In genomic region chr10:86043651-86044050, GRCm38 (mm10) we compare ENCODE assay signal across 27 mouse cellular contexts. TPM values are rescaled to one million over a fixed set of nuclear protein-coding genes. Genes with fewer than 3 reads are reported as not detected.
DNase-seq lines count a peak whose midpoint lies in the region; ATAC-seq and TF ChIP-seq lines count a peak whose summit lies in the region.
"Had no signal": no experiment of that assay in that cellular context is flagged by ENCODE, and none has a peak within 500 bp of the region (broad histone marks: within the 10 kb centered on the region; RNA-seq: fewer than 3 reads in every experiment).

No protein-coding gene starts in this region.

- H3K4me2 ChIP-seq in intestine, embryonic 14.5 days (ENCODE audit: low read length) = no peak overlapping the region
- no peak overlapping the region for H3K4me2 ChIP-seq in intestine, postnatal 0 days (replicated peaks; ENCODE audit: low read depth)
- H3K4me2 ChIP-seq: embryonic facial prominence, embryonic 13.5 days; forebrain, embryonic 12.5 days; forebrain, embryonic 15.5 days; heart, embryonic 11.5 days; hindbrain, embryonic 14.5 days; intestine, embryonic 15.5 days had no signal

- DNase-seq in cerebellum, postnatal 25 days = peak; percentile 46 to 62
- DNase-seq in cerebellum, adult 9-11 months = no peak
- DNase-seq in intestine, embryonic 14.5 days (ENCODE audit: low spot score) = peak; percentile 4
- peak; percentile 26 for DNase-seq in left cerebral cortex, postnatal 4 days
- DNase-seq in left cerebral cortex, postnatal 10 days (ENCODE audit: extremely low spot score in 1 of 2, low spot score in 2 of 2) = no peak
- DNase-seq: adrenal gland, adult 2 months; adrenal gland, postnatal 14 days; cerebellum, adult 9-10 months; embryo, embryonic 11 days; gastrocnemius, postnatal 10 days; gastrocnemius, postnatal 36 days; heart, postnatal 36 days had no signal

- no peak for TF ChIP-seq CTCF in intestine, postnatal 0 days (IDR thresholded peaks at IDR 0.05; ENCODE audit: low read depth)

- ATAC-seq in intestine, embryonic 14.5 days (replicated peaks; ENCODE audit: low FRiP score, low TSS enrichment, low read depth) = no peak
- ATAC-seq in intestine, postnatal 0 days = no peak
- ATAC-seq: CD4-positive, CD25-positive, alpha-beta regulatory T cell, adult 4 months; forebrain, embryonic 15.5 days; intestine, embryonic 15.5 days had no signal

- intact Hi-C loops in left cerebral cortex, postnatal 4 days (cut with DNase I) = no loop called here
- intact Hi-C loops in left cerebral cortex, postnatal 10 days (cut with DNase I) = no loop called here

- H3K4me1 ChIP-seq in intestine, embryonic 14.5 days (replicated peaks; ENCODE audit: control insufficient read depth, insufficient read depth, low read length) = no peaks in the 10 kb centered on the region
- H3K4me1 ChIP-seq in intestine, postnatal 0 days (replicated peaks; ENCODE audit: control insufficient read depth, insufficient read depth, low read length) = no peaks in the 10 kb centered on the region
- H3K4me1 ChIP-seq: embryonic facial prominence, embryonic 10.5 days; embryonic facial prominence, embryonic 13.5 days; forebrain, embryonic 15.5 days; intestine, embryonic 15.5 days had no signal

- no peaks in the 10 kb centered on the region for H3K27me3 ChIP-seq in intestine, embryonic 14.5 days (replicated peaks; ENCODE audit: control insufficient read depth, insufficient read depth, low read length)
- no peaks in the 10 kb centered on the region for H3K27me3 ChIP-seq in intestine, postnatal 0 days (replicated peaks; ENCODE audit: control insufficient read depth, insufficient read depth, low read length)
- H3K27me3 ChIP-seq: embryonic facial prominence, embryonic 13.5 days; forebrain, embryonic 12.5 days; forebrain, embryonic 15.5 days; intestine, embryonic 15.5 days had no signal

- no peak overlapping the region for H3K9ac ChIP-seq in intestine, embryonic 14.5 days (ENCODE audit: low read length)
- H3K9ac ChIP-seq in intestine, postnatal 0 days (ENCODE audit: low read depth, low read length) = no peak overlapping the region
- H3K9ac ChIP-seq: embryonic facial prominence, embryonic 13.5 days; forebrain, embryonic 12.5 days; forebrain, embryonic 15.5 days; hindbrain, embryonic 14.5 days; intestine, embryonic 15.5 days had no signal

- H3K27ac ChIP-seq in intestine, embryonic 14.5 days (ENCODE audit: low read depth) = no peak overlapping the region
- H3K27ac ChIP-seq in intestine, postnatal 0 days (ENCODE audit: low read depth, low read length) = no peak overlapping the region
- H3K27ac ChIP-seq: embryonic facial prominence, embryonic 10.5 days; embryonic facial prominence, embryonic 13.5 days; forebrain, embryonic 12.5 days; forebrain, embryonic 15.5 days; hindbrain, embryonic 14.5 days; intestine, embryonic 15.5 days had no signal

- WGBS in intestine, embryonic 14.5 days = 86% methylated on average over 4 of the region's 4 CpGs
- WGBS in intestine, postnatal 0 days = 84% methylated on average over 4 of the region's 4 CpGs

- no peak overlapping the region for H3K4me3 ChIP-seq in intestine, embryonic 14.5 days (ENCODE audit: low read depth, low read length)
- no peak overlapping the region for H3K4me3 ChIP-seq in intestine, postnatal 0 days (ENCODE audit: low read depth, low read length)
- H3K4me3 ChIP-seq: embryonic facial prominence, embryonic 10.5 days; embryonic facial prominence, embryonic 13.5 days; erythroblast, embryonic 14.5 days; forebrain, embryonic 12.5 days; forebrain, embryonic 15.5 days; intestine, embryonic 15.5 days had no signal

- no peaks in the 10 kb centered on the region for H3K9me3 ChIP-seq in intestine, embryonic 14.5 days (ENCODE audit: control insufficient read depth, low read length)
- no peaks in the 10 kb centered on the region for H3K9me3 ChIP-seq in intestine, postnatal 0 days (ENCODE audit: control insufficient read depth)
- H3K9me3 ChIP-seq: embryonic facial prominence, embryonic 10.5 days; embryonic facial prominence, embryonic 13.5 days; forebrain, embryonic 12.5 days; forebrain, embryonic 15.5 days; intestine, embryonic 15.5 days had no signal

- peaks cover 39% of the 10 kb centered on the region for H3K36me3 ChIP-seq in intestine, embryonic 14.5 days (ENCODE audit: control insufficient read depth, insufficient read depth, low read length)
- H3K36me3 ChIP-seq in intestine, postnatal 0 days (ENCODE audit: control insufficient read depth, insufficient read depth) = peaks cover 44% of the 10 kb centered on the region
- H3K36me3 ChIP-seq: forebrain, embryonic 12.5 days; forebrain, embryonic 15.5 days had no signal

RNA-seq across cellular contexts. Expression of gene Fbxo7, which starts 21.9 kb away (rescaled TPM):
- 28.5 and 31.0 TPM in 2 replicates for polyA plus RNA-seq in intestine, embryonic 14.5 days (2014; fragmentation: Nextera tagmentation; extraction: Ambion mirVana)
- 28.6 and 33.5 TPM in 2 replicates for polyA plus RNA-seq in intestine, postnatal 0 days (2015; fragmentation: Nextera tagmentation; extraction: Ambion mirVana)
- total RNA-seq in left cerebral cortex, postnatal 4 days (2021) = 10 to 100 TPM; 16.2 to 16.6 TPM
- total RNA-seq in left cerebral cortex, postnatal 10 days (2021) = 10 to 100 TPM; 17.7 to 23.8 TPM

RNA-seq across cellular contexts. Expression of gene Bpifc, which starts 32.0 kb away (rescaled TPM):
- 0.07 TPM in 1 of 2 replicates, not detected in the other for polyA plus RNA-seq in intestine, embryonic 14.5 days (2014; fragmentation: Nextera tagmentation; extraction: Ambion mirVana)
- polyA plus RNA-seq in intestine, postnatal 0 days (2015; fragmentation: Nextera tagmentation; extraction: Ambion mirVana) = not detected in 2 replicates
- not detected for total RNA-seq in left cerebral cortex, postnatal 4 days (2021)
- not detected for total RNA-seq in left cerebral cortex, postnatal 10 days (2021)
- total RNA-seq: gastrocnemius, postnatal 10 days; gastrocnemius, postnatal 36 days; heart, adult 8-10 months; heart, postnatal 36 days; MEL had no signal
- polyA plus RNA-seq: C2C12; CD4-positive, CD25-positive, alpha-beta regulatory T cell, adult 4 months; embryonic facial prominence, embryonic 10.5 days; erythroblast, embryonic 14.5 days; forebrain, embryonic 12.5 days; forebrain, embryonic 15.5 days; heart, embryonic 11.5 days; heart, embryonic 14.5 days; heart, postnatal 0 days; hindbrain, embryonic 14.5 days had no signal

Comparison
In these comparisons a context has a peak if more than half of its experiments do, and no peak if none do; other contexts are left out.
1. DNase-seq: peak in cerebellum, postnatal 25 days (2 of 2), intestine, embryonic 14.5 days (single experiment) and left cerebral cortex, postnatal 4 days (single experiment); none in cerebellum, adult 9-11 months (single experiment) and left cerebral cortex, postnatal 10 days (0 of 2).